Mouse (Mus musculus): Measurements from ENCODE around the gene 4931406P16Rik.

DNA sequence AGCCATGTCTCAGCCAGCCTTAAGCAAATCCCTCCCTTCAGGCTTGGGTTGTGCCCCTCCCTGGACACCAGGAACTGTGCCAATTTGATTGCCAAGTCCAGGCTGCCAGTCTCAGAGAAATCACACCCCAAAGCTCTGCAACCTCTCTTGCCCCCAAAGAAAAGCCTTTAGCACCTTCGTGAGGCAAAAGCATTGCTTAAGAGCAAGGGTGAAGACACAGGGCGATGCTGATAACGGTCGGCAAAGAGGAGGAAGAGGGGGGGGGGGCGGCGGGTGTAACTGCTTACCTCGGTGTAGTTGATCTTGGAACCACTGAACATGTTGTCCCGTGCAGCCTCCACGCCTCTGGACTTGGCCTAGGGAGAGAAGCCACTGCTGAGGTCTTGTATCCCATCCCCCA lies 84.7 kb downstream of the 4931406P16Rik start:
- TF ChIP-seq CTCF (IDR thresholded peaks at IDR 0.05; ENCODE audit: insufficient read depth, low read depth, low read length): no peak
- TF ChIP-seq POLR2A (IDR thresholded peaks at IDR 0.05; ENCODE audit: insufficient read depth, low read depth, low read length): no peak
